ENCODE assay signal across 28 mouse cellular contexts in the genomic region with DNA sequence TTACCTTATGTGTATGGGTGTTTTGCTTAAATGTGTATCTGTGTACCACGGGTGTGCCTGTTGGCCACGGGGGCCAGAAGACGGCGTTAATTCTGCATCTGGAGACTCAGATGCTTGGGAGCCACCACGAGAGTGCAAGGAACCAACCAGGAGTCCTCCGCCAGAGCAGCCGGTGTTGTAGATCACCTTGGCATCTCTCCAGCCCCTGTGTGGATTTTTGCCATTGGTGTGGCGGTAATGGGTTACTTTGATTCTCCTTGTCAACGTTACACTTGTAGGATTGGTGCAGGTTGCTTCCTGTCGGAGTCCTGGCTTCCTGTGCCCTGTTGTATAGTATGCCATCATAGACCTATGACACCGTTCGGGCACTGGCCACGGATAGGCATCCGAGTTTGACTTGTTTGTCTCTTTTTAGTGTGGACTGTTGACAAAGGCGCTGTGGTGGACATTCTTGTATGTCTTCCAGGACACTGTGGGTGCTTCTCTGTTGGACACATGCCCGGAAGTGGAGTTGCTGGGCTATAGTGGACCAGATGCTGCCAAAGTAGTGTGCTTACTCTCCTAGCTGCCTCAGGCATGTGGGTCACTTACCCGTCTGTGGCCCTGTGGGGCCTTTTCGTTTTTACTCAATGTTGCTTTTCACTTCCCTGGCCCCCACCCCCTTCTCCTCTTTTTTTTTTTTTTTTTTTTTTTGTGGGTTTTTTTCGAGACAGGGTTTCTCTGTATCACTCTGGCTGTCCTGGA. TPM values are rescaled to one million over a fixed set of nuclear protein-coding genes. Genes with fewer than 3 reads are reported as not detected.
DNase-seq lines count a peak whose midpoint lies in the region; ATAC-seq and TF ChIP-seq lines count a peak whose summit lies in the region.
"Had no signal": no experiment of that assay in that cellular context is flagged by ENCODE, and none has a peak within 500 bp of the region (broad histone marks: within the 10 kb centered on the region; RNA-seq: fewer than 3 reads in every experiment).

No protein-coding gene starts in this region.

- no peak overlapping the region for H3K4me2 ChIP-seq in liver, embryonic 11.5 days
- no peak overlapping the region for H3K4me2 ChIP-seq in CH12.LX (ENCODE audit: insufficient read depth, low read depth, poor library complexity, severe bottlenecking)
- H3K4me2 ChIP-seq: heart, embryonic 15.5 days; hindbrain, embryonic 15.5 days; midbrain, embryonic 12.5 days had no signal

- TF ChIP-seq CTCF in kidney, adult 2 months (conservative IDR thresholded peaks at IDR 0.05; ENCODE audit: insufficient read depth, insufficient read length, low read depth, low read length), result no peak
- no peak for TF ChIP-seq CTCF in liver, adult 2 months (IDR thresholded peaks at IDR 0.05; ENCODE audit: low read depth, low read length)
- TF ChIP-seq CTCF in CH12.LX (conservative IDR thresholded peaks at IDR 0.05 in 1 of 2, IDR thresholded peaks at IDR 0.05 in 1 of 2; ENCODE audit: low read depth in 2 of 2, low read length in 2 of 2), result no peak
- TF ChIP-seq CTCF in layer of hippocampus, adult 2 months (conservative IDR thresholded peaks at IDR 0.05), result no peak

- no peak for TF ChIP-seq POLR2A in kidney, adult 2 months (IDR thresholded peaks at IDR 0.05; ENCODE audit: low read depth, low read length)
- TF ChIP-seq POLR2A in liver, adult 2 months (IDR thresholded peaks at IDR 0.05; ENCODE audit: extremely low read depth, insufficient read depth, low read length), result no peak
- TF ChIP-seq POLR2A in CH12.LX (IDR thresholded peaks at IDR 0.05; ENCODE audit: low read depth, low read length), result peak; percentile 52

- no peak for ATAC-seq in liver, embryonic 11.5 days (replicated peaks; ENCODE audit: low FRiP score)
- ATAC-seq: forebrain, embryonic 16.5 days; intestine, embryonic 16.5 days; liver, postnatal 0 days had no signal

- no peak for TF ChIP-seq RAD21 in CH12.LX (IDR thresholded peaks at IDR 0.05; ENCODE audit: low read depth, low read length)

- H3K4me3 ChIP-seq in kidney, adult 2 months (ENCODE audit: insufficient read depth, low read depth, low read length), result no peak overlapping the region
- H3K4me3 ChIP-seq in liver, adult 2 months (ENCODE audit: insufficient read depth, low read depth, low read length), result no peak overlapping the region
- H3K4me3 ChIP-seq in liver, embryonic 11.5 days (ENCODE audit: low read depth, low read length), result no peak overlapping the region
- no peak overlapping the region for H3K4me3 ChIP-seq in CH12.LX (replicated peaks in 1 of 3; ENCODE audit: low read depth in 2 of 3, low read length in 2 of 3, poor library complexity in 1 of 3)
- H3K4me3 ChIP-seq in layer of hippocampus, adult 2 months, result no peak overlapping the region
- H3K4me3 ChIP-seq: forebrain, embryonic 10.5 days; heart, embryonic 15.5 days; hindbrain, embryonic 15.5 days; left cerebral cortex, adult 2 months; limb, embryonic 10.5 days; midbrain, embryonic 12.5 days had no signal

- no peaks in the 10 kb centered on the region for H3K79me2 ChIP-seq in liver, adult 2 months (ENCODE audit: control insufficient read depth, insufficient read depth, low read length)
- H3K79me2 ChIP-seq in CH12.LX (replicated peaks; ENCODE audit: control insufficient read depth, extremely low read depth, insufficient read depth, poor library complexity, severe bottlenecking), result no peaks in the 10 kb centered on the region

- DNase-seq in kidney, adult 2 months, result peak; percentile 67
- no peak for DNase-seq in kidney, adult 11 months
- peak; percentile 24 for DNase-seq in liver, adult 2 months (ENCODE audit: extremely low read depth, low read depth, low spot score)
- no peak for DNase-seq in liver, embryonic 11.5 days (ENCODE audit: low spot score)
- DNase-seq in 3134 (ENCODE audit: extremely low read depth, insufficient read length, low spot score) (peak; percentile 87), CH12.LX (ENCODE audit: extremely low read depth) (no peak)
- no peak for DNase-seq in layer of hippocampus, adult 2 months (ENCODE audit: low spot score in 2 of 2)
- DNase-seq: cerebellum, adult 11-12 months; gastrocnemius, postnatal 36 days; heart, postnatal 36 days; liver; liver, postnatal 0 days; right cerebral cortex, postnatal 14 days; thymus, adult 2 months; thymus, postnatal 4 days had no signal

- no peak overlapping the region for H3K27ac ChIP-seq in kidney, adult 2 months (ENCODE audit: insufficient read depth, low read depth, low read length)
- no peak overlapping the region for H3K27ac ChIP-seq in liver, adult 2 months (replicated peaks; ENCODE audit: insufficient read depth, low read depth, low read length)
- H3K27ac ChIP-seq in liver, embryonic 11.5 days (ENCODE audit: low read depth, low read length), result no peak overlapping the region
- H3K27ac ChIP-seq in CH12.LX (ENCODE audit: insufficient read depth, low read depth), result peak overlapping the region; percentile 30; the same call in 1 of the 2 replicates
- H3K27ac ChIP-seq in layer of hippocampus, adult 2 months, result no peak overlapping the region
- H3K27ac ChIP-seq: forebrain, embryonic 10.5 days; heart, embryonic 15.5 days; hindbrain, embryonic 15.5 days; left cerebral cortex, adult 2 months; limb, embryonic 10.5 days; midbrain, embryonic 12.5 days; stomach, postnatal 0 days had no signal

- H3K36me3 ChIP-seq in kidney, adult 2 months (ENCODE audit: control insufficient read depth, insufficient read depth, low read length), result no peaks in the 10 kb centered on the region
- H3K36me3 ChIP-seq in liver, adult 2 months (ENCODE audit: control insufficient read depth, insufficient read depth, low read length), result no peaks in the 10 kb centered on the region
- H3K36me3 ChIP-seq in liver, embryonic 11.5 days (ENCODE audit: control insufficient read depth, insufficient read depth, low read length), result no peaks in the 10 kb centered on the region
- H3K36me3 ChIP-seq in CH12.LX (replicated peaks in 1 of 2; ENCODE audit: control insufficient read depth in 1 of 2, insufficient read depth in 1 of 2, low read length in 1 of 2), result no peaks in the 10 kb centered on the region
- H3K36me3 ChIP-seq: forebrain, embryonic 10.5 days; heart, embryonic 15.5 days; hindbrain, embryonic 15.5 days; limb, embryonic 10.5 days; midbrain, embryonic 12.5 days had no signal

- no peaks in the 10 kb centered on the region for H3K9me3 ChIP-seq in liver, embryonic 11.5 days (ENCODE audit: control insufficient read depth, low read length)
- H3K9me3 ChIP-seq in CH12.LX (replicated peaks; ENCODE audit: low read length), result peaks cover 6% of the 10 kb centered on the region
- H3K9me3 ChIP-seq: forebrain, embryonic 10.5 days; hindbrain, embryonic 15.5 days; limb, embryonic 10.5 days had no signal

- no peaks in the 10 kb centered on the region for H3K27me3 ChIP-seq in kidney, adult 2 months (replicated peaks; ENCODE audit: control insufficient read depth, insufficient read depth, low read length)
- peaks cover 5% of the 10 kb centered on the region; the same call in 1 of the 2 replicates for H3K27me3 ChIP-seq in liver, adult 2 months (ENCODE audit: control insufficient read depth, insufficient read depth, low read length)
- peaks cover 35% of the 10 kb centered on the region for H3K27me3 ChIP-seq in liver, embryonic 11.5 days (replicated peaks; ENCODE audit: control insufficient read depth, insufficient read depth, low read length)
- no peaks in the 10 kb centered on the region for H3K27me3 ChIP-seq in CH12.LX (replicated peaks)
- H3K27me3 ChIP-seq: hindbrain, embryonic 15.5 days had no signal

- in situ Hi-C loops in CH12.LX (cut with MboI; ENCODE audit: low pct_ligation_motif_present, low pct_unique_long_range_greater_than_20kb, low sequenced_read_pairs), result no loop called here

- 79% methylated on average over 19 of the region's 19 CpGs for WGBS in kidney, adult 2 months
- 80% methylated on average over 19 of the region's 19 CpGs for WGBS in liver, adult 2 months
- WGBS in liver, embryonic 11.5 days, result 86% methylated on average over 19 of the region's 19 CpGs

- peaks cover 18% of the 10 kb centered on the region; the same call in 1 of the 2 replicates for H3K4me1 ChIP-seq in kidney, adult 2 months (ENCODE audit: control insufficient read depth, insufficient read depth, low read length)
- no peaks in the 10 kb centered on the region; the same call in 1 of the 2 replicates for H3K4me1 ChIP-seq in liver, adult 2 months (ENCODE audit: control insufficient read depth, insufficient read depth, low read length)
- peaks cover 20% of the 10 kb centered on the region for H3K4me1 ChIP-seq in liver, embryonic 11.5 days (replicated peaks; ENCODE audit: control insufficient read depth, insufficient read depth, low read length)
- peaks cover 52 to 92% of the 10 kb centered on the region in 2 experiments for H3K4me1 ChIP-seq in CH12.LX (ENCODE audit: control insufficient read depth in 1 of 2, insufficient read depth in 2 of 2)

- dilution Hi-C loops in CH12.LX (cut with MboI; ENCODE audit: extremely low pct_ligation_motif_present, extremely low pct_unique_long_range_greater_than_20kb, low sequenced_read_pairs), result no loop called here

- TF ChIP-seq EP300 in CH12.LX (IDR thresholded peaks at IDR 0.05; ENCODE audit: low read length), result peak; percentile 94

- no peak overlapping the region for H3K9ac ChIP-seq in liver, adult 2 months (ENCODE audit: low read depth, low read length)
- H3K9ac ChIP-seq in liver, embryonic 11.5 days (ENCODE audit: low read depth, low read length), result no peak overlapping the region
- no peak overlapping the region for H3K9ac ChIP-seq in CH12.LX (ENCODE audit: insufficient read depth, low read depth)
- H3K9ac ChIP-seq: heart, embryonic 15.5 days; hindbrain, embryonic 15.5 days; liver, postnatal 0 days; midbrain, embryonic 12.5 days had no signal

RNA-seq across cellular contexts. Expression of gene Dlx3, which starts 17.6 kb away (rescaled TPM):
- 0.05 and 0.10 TPM in 2 replicates for polyA plus RNA-seq in kidney, adult 2 months (2012; rRNA removed)
- total RNA-seq in liver, adult 2 months (2014; rRNA removed), result not detected in 2 replicates
- polyA plus RNA-seq in liver, adult 2 months (2012; rRNA removed), result not detected in 2 replicates
- polyA plus RNA-seq in liver, embryonic 11.5 days (2014; fragmentation: Nextera tagmentation; extraction: Ambion mirVana), result 0.63 and 0.68 TPM in 2 replicates
- total RNA-seq in CH12.LX (2012; rRNA removed) (0.21 and 0.55 TPM in 2 replicates), CH12.LX (2014; rRNA removed) (0.08 TPM in 2 replicates)
- polyA plus RNA-seq in CH12.LX (2012; ENCODE audit: insufficient read length, low read depth), result 0.17 and 0.22 TPM in 2 replicates
- not detected for total RNA-seq in layer of hippocampus, adult 2 months (2021)
- total RNA-seq: adrenal gland, adult 18-20 months; gastrocnemius, postnatal 36 days; heart, postnatal 36 days; layer of hippocampus, postnatal 10 days; left cerebral cortex, adult 2 months had no signal
- polyA plus RNA-seq: liver, postnatal 0 days had no signal

RNA-seq across cellular contexts. Expression of gene Itga3, which starts 25.7 kb away (rescaled TPM):
- 48.2 and 55.4 TPM in 2 replicates for polyA plus RNA-seq in kidney, adult 2 months (2012; rRNA removed)
- 2.6 and 4.9 TPM in 2 replicates for total RNA-seq in liver, adult 2 months (2014; rRNA removed)
- 5.7 and 10.0 TPM in 2 replicates for polyA plus RNA-seq in liver, adult 2 months (2012; rRNA removed)
- 4.0 and 4.6 TPM in 2 replicates for polyA plus RNA-seq in liver, embryonic 11.5 days (2014; fragmentation: Nextera tagmentation; extraction: Ambion mirVana)
- total RNA-seq in CH12.LX (2012; rRNA removed) (34.9 and 53.0 TPM in 2 replicates), CH12.LX (2014; rRNA removed) (5.5 and 5.8 TPM in 2 replicates)
- 8.3 and 9.0 TPM in 2 replicates for polyA plus RNA-seq in CH12.LX (2012; ENCODE audit: insufficient read length, low read depth)
- total RNA-seq in layer of hippocampus, adult 2 months (2021), result 10 to 100 TPM; 10.3 to 16.1 TPM

RNA-seq across cellular contexts. Expression of gene Dlx4, which starts 43.7 kb away (rescaled TPM):
- 0.07 TPM in 1 of 2 replicates, not detected in the other for polyA plus RNA-seq in kidney, adult 2 months (2012; rRNA removed)
- 0.07 TPM in 1 of 2 replicates, not detected in the other for total RNA-seq in liver, adult 2 months (2014; rRNA removed)
- polyA plus RNA-seq in liver, adult 2 months (2012; rRNA removed), result 0.21 and 0.29 TPM in 2 replicates
- 0.19 and 0.40 TPM in 2 replicates for polyA plus RNA-seq in liver, embryonic 11.5 days (2014; fragmentation: Nextera tagmentation; extraction: Ambion mirVana)
- total RNA-seq in CH12.LX (2012; rRNA removed) (0.21 and 0.25 TPM in 2 replicates), CH12.LX (2014; rRNA removed) (not detected in 2 replicates)
- not detected in 2 replicates for polyA plus RNA-seq in CH12.LX (2012; ENCODE audit: insufficient read length, low read depth)
- not detected for total RNA-seq in layer of hippocampus, adult 2 months (2021)
- total RNA-seq: adrenal gland, adult 18-20 months; gastrocnemius, postnatal 36 days; heart, postnatal 36 days; left cerebral cortex, adult 2 months; megakaryocyte, adult 5-6 weeks had no signal
- polyA plus RNA-seq: forebrain, embryonic 16.5 days; hindbrain, embryonic 15.5 days; large intestine, adult 2 months; midbrain, embryonic 12.5 days had no signal

Comparison
In these comparisons a context has a peak if more than half of its experiments do, and no peak if none do; other contexts are left out.
1. DNase-seq: peak in kidney, adult 2 months (single experiment), liver, adult 2 months (single experiment) and 3134 (single experiment); none in kidney, adult 11 months (single experiment), liver, embryonic 11.5 days (single experiment), CH12.LX (single experiment) and layer of hippocampus, adult 2 months (0 of 2).